Mouse (Mus musculus): ENCODE data around the gene Lbp. TPM values are rescaled to one million over a fixed set of nuclear protein-coding genes. Genes with fewer than 3 reads are reported as not detected.
A peak's percentile ranks its signal among the peaks of the same experiment; 100 is the strongest.

The Lbp gene
- total RNA-seq (2015; ENCODE audit: low replicate concordance) (7.1 and 9.0 TPM in 2 replicates), total RNA-seq (2017; ENCODE audit: low replicate concordance) (6.4 and 40.7 TPM in 2 replicates)

- no peak for ATAC-seq (replicated peaks; ENCODE audit: low FRiP score, poor library complexity, severe bottlenecking)
Measured at GRCm38 (mm10) chr2:158305948-158306695, at the start of gene Lbp. Gene Lbp (plus strand): TSS chr2:158306493.

GRCm38 (mm10) chr2:158256894-158257293, 49.4 kb upstream of the Lbp start:
- no peak for ATAC-seq (replicated peaks; ENCODE audit: low FRiP score, poor library complexity, severe bottlenecking)

- 0 out of 2 replicates have a peak, but pooled peaks have one; percentile 41 for ATAC-seq (replicated peaks; ENCODE audit: low FRiP score, poor library complexity, severe bottlenecking)
Measured at GRCm38 (mm10) chr2:158258005-158258418, 48.3 kb upstream of the Lbp start, which contains the start of gene Bpi. Gene Bpi (plus strand): TSS chr2:158258094.

GRCm38 (mm10) chr2:158258781-158259180, 47.5 kb upstream of the Lbp start:
- ATAC-seq (replicated peaks; ENCODE audit: low FRiP score, poor library complexity, severe bottlenecking): 0 out of 2 replicates have a peak, but pooled peaks have one; percentile 27

- no peak for ATAC-seq (replicated peaks; ENCODE audit: low FRiP score, poor library complexity, severe bottlenecking)
Measured at GRCm38 (mm10) chr2:158259498-158259897, 46.8 kb upstream of the Lbp start.

- ATAC-seq (replicated peaks; ENCODE audit: low FRiP score, poor library complexity, severe bottlenecking): no peak
Measured at GRCm38 (mm10) chr2:158264877-158265276, 41.4 kb upstream of the Lbp start.

GRCm38 (mm10) chr2:158270017-158270416, 36.3 kb upstream of the Lbp start:
- no peak for ATAC-seq (replicated peaks; ENCODE audit: low FRiP score, poor library complexity, severe bottlenecking)

GRCm38 (mm10) chr2:158273646-158274045, 32.6 kb upstream of the Lbp start:
- ATAC-seq (replicated peaks; ENCODE audit: low FRiP score, poor library complexity, severe bottlenecking): no peak

- ATAC-seq (replicated peaks; ENCODE audit: low FRiP score, poor library complexity, severe bottlenecking): no peak
Measured at GRCm38 (mm10) chr2:158275349-158275748, 30.9 kb upstream of the Lbp start.

GRCm38 (mm10) chr2:158275811-158276210, 30.5 kb upstream of the Lbp start:
- no peak for ATAC-seq (replicated peaks; ENCODE audit: low FRiP score, poor library complexity, severe bottlenecking)

GRCm38 (mm10) chr2:158276451-158276850, 29.8 kb upstream of the Lbp start:
- no peak; the same call in 1 of the 2 replicates for ATAC-seq (replicated peaks; ENCODE audit: low FRiP score, poor library complexity, severe bottlenecking)

- ATAC-seq (replicated peaks; ENCODE audit: low FRiP score, poor library complexity, severe bottlenecking): no peak
Measured at GRCm38 (mm10) chr2:158276878-158277277, 29.4 kb upstream of the Lbp start.

GRCm38 (mm10) chr2:158279656-158280055, 26.6 kb upstream of the Lbp start:
- ATAC-seq (replicated peaks; ENCODE audit: low FRiP score, poor library complexity, severe bottlenecking): no peak

- no peak for ATAC-seq (replicated peaks; ENCODE audit: low FRiP score, poor library complexity, severe bottlenecking)
Measured at GRCm38 (mm10) chr2:158281497-158282205, 24.6 kb upstream of the Lbp start.

- ATAC-seq (replicated peaks; ENCODE audit: low FRiP score, poor library complexity, severe bottlenecking): no peak
Measured at GRCm38 (mm10) chr2:158283136-158283535, 23.2 kb upstream of the Lbp start.

- ATAC-seq (replicated peaks; ENCODE audit: low FRiP score, poor library complexity, severe bottlenecking): no peak
Measured at GRCm38 (mm10) chr2:158283771-158284170, 22.5 kb upstream of the Lbp start.

GRCm38 (mm10) chr2:158284571-158284970, 21.7 kb upstream of the Lbp start:
- no peak for ATAC-seq (replicated peaks; ENCODE audit: low FRiP score, poor library complexity, severe bottlenecking)

GRCm38 (mm10) chr2:158285655-158286054, 20.6 kb upstream of the Lbp start:
- no peak for ATAC-seq (replicated peaks; ENCODE audit: low FRiP score, poor library complexity, severe bottlenecking)

- no peak for ATAC-seq (replicated peaks; ENCODE audit: low FRiP score, poor library complexity, severe bottlenecking)
Measured at GRCm38 (mm10) chr2:158295700-158296099, 10.6 kb upstream of the Lbp start.

GRCm38 (mm10) chr2:158299203-158299602, 7.1 kb upstream of the Lbp start:
- no peak for ATAC-seq (replicated peaks; ENCODE audit: low FRiP score, poor library complexity, severe bottlenecking)

GRCm38 (mm10) chr2:158299731-158300130, 6.6 kb upstream of the Lbp start:
- ATAC-seq (replicated peaks; ENCODE audit: low FRiP score, poor library complexity, severe bottlenecking): no peak
